17 mouse cellular contexts compared by ENCODE assay signal in the genomic region with DNA sequence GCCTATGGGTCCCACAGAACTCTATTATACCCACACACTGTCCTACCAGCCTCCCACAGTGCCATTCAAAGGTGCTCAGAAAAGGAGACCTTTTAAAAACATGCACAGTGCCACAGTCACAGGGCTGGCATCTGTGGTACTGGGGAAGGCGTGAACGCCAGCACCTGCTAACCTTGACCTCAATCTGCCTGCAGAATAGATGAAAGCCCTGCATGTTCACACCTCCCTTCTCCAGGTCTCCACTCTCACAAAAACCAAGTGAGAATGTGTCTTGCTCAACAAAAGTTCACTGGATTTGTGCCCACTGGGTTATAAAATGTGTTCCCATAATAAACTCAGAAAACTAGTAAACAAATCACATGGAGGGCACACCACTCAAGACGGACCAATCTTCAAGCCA. TPM values are rescaled to one million over a fixed set of nuclear protein-coding genes. Genes with fewer than 3 reads are reported as not detected.
DNase-seq lines count a peak whose midpoint lies in the region; ATAC-seq and TF ChIP-seq lines count a peak whose summit lies in the region.
"Had no signal": no experiment of that assay in that cellular context is flagged by ENCODE, and none has a peak within 500 bp of the region (broad histone marks: within the 10 kb centered on the region; RNA-seq: fewer than 3 reads in every experiment).

No protein-coding gene starts in this region.

- no peak overlapping the region for H3K4me3 ChIP-seq in heart, postnatal 0 days (ENCODE audit: low read depth, low read length)
- no peak overlapping the region for H3K4me3 ChIP-seq in forebrain, embryonic 16.5 days (replicated peaks; ENCODE audit: low read length)
- H3K4me3 ChIP-seq: embryonic facial prominence, embryonic 12.5 days; liver, embryonic 15.5 days had no signal

- TF ChIP-seq CTCF in heart, postnatal 0 days (IDR thresholded peaks at IDR 0.05; ENCODE audit: low read depth): no peak

- WGBS in heart, postnatal 0 days: 63% methylated on average over 3 of the region's 3 CpGs
- 18% methylated on average over 3 of the region's 3 CpGs for WGBS in forebrain, embryonic 16.5 days

- no peak for TF ChIP-seq EP300 in heart, postnatal 0 days (IDR thresholded peaks at IDR 0.05; ENCODE audit: low read depth)

- H3K27ac ChIP-seq in heart, postnatal 0 days (ENCODE audit: low read depth): peak overlapping the region; percentile 87
- H3K27ac ChIP-seq in forebrain, embryonic 16.5 days (ENCODE audit: low read length): peak overlapping the region; percentile 80
- H3K27ac ChIP-seq: embryonic facial prominence, embryonic 12.5 days; liver, embryonic 15.5 days; macrophage had no signal

- DNase-seq in adrenal gland, adult 2 months: peak; percentile 26
- DNase-seq in adrenal gland, adult 18-20 months (ENCODE audit: low spot score in 2 of 2): no peak
- no peak for DNase-seq in heart, postnatal 0 days (ENCODE audit: low spot score)
- DNase-seq in heart, adult 18-20 months: no peak
- DNase-seq in adipocyte (ENCODE audit: low spot score): peak; percentile 90
- no peak for DNase-seq in cerebellum, adult 11-12 months
- no peak for DNase-seq in embryo, embryonic 9.5 days (ENCODE audit: extremely low spot score)
- DNase-seq: cerebellum, postnatal 36 days; gastrocnemius, postnatal 25 days; kidney, postnatal 14 days; right cerebral cortex, postnatal 25 days had no signal

- no peaks in the 10 kb centered on the region for H3K9me3 ChIP-seq in heart, postnatal 0 days (replicated peaks; ENCODE audit: control insufficient read depth, low read length)
- H3K9me3 ChIP-seq in forebrain, embryonic 16.5 days (ENCODE audit: control insufficient read depth, low read length): no peaks in the 10 kb centered on the region
- H3K9me3 ChIP-seq: embryonic facial prominence, embryonic 12.5 days; liver, embryonic 15.5 days had no signal

- no peak overlapping the region for H3K9ac ChIP-seq in heart, postnatal 0 days (replicated peaks; ENCODE audit: low read depth, low read length)
- no peak overlapping the region for H3K9ac ChIP-seq in forebrain, embryonic 16.5 days (replicated peaks; ENCODE audit: low read depth, low read length)
- H3K9ac ChIP-seq: embryonic facial prominence, embryonic 12.5 days; liver, embryonic 15.5 days had no signal

- peaks cover 51% of the 10 kb centered on the region for H3K4me1 ChIP-seq in heart, postnatal 0 days (ENCODE audit: control insufficient read depth, insufficient read depth)
- peaks cover 63% of the 10 kb centered on the region for H3K4me1 ChIP-seq in forebrain, embryonic 16.5 days (replicated peaks; ENCODE audit: control insufficient read depth, insufficient read depth, low read length)

- 0 out of 2 replicates have a peak, but pooled peaks cover 1% of the 10 kb centered on the region for H3K36me3 ChIP-seq in heart, postnatal 0 days (replicated peaks; ENCODE audit: control insufficient read depth, insufficient read depth, low read length)
- H3K36me3 ChIP-seq in forebrain, embryonic 16.5 days (ENCODE audit: control insufficient read depth, insufficient read depth): no peaks in the 10 kb centered on the region
- H3K36me3 ChIP-seq: embryonic facial prominence, embryonic 12.5 days had no signal

- no peak overlapping the region for H3K4me2 ChIP-seq in heart, postnatal 0 days (ENCODE audit: low read depth, low read length)
- H3K4me2 ChIP-seq in forebrain, embryonic 16.5 days (ENCODE audit: low read length): no peak overlapping the region
- H3K4me2 ChIP-seq: embryonic facial prominence, embryonic 12.5 days; liver, embryonic 15.5 days had no signal

- ATAC-seq in heart, postnatal 0 days (ENCODE audit: insufficient read depth, low read depth): no peak
- ATAC-seq in forebrain, embryonic 16.5 days: peak; percentile 63
- ATAC-seq: intestine, postnatal 0 days had no signal

- no peaks in the 10 kb centered on the region for H3K27me3 ChIP-seq in heart, postnatal 0 days (ENCODE audit: control insufficient read depth, insufficient read depth, low read length)
- H3K27me3 ChIP-seq in forebrain, embryonic 16.5 days (replicated peaks; ENCODE audit: control insufficient read depth, insufficient read depth, low read length): no peaks in the 10 kb centered on the region
- H3K27me3 ChIP-seq: CH12.LX; embryonic facial prominence, embryonic 12.5 days; liver, embryonic 15.5 days had no signal

RNA-seq across cellular contexts. Expression of gene Tmem131l, which starts 42.9 kb away (rescaled TPM):
- 10 to 100 TPM; 25.9 to 26.6 TPM for total RNA-seq in adrenal gland, adult 2 months (2021)
- 43.8 and 48.2 TPM in 2 replicates for polyA plus RNA-seq in adrenal gland, adult 2 months (2012; rRNA removed)
- total RNA-seq in adrenal gland, adult 18-20 months (2021): 10 to 100 TPM; 14.0 to 26.4 TPM
- 32.6 and 33.4 TPM in 2 replicates for total RNA-seq in heart, postnatal 0 days (2014; rRNA removed; ENCODE audit: low replicate concordance)
- polyA plus RNA-seq in heart, postnatal 0 days (2015; fragmentation: Nextera tagmentation; extraction: Ambion mirVana): 14.7 and 16.5 TPM in 2 replicates
- 10 to 100 TPM; 17.1 to 24.2 TPM for total RNA-seq in heart, adult 18-20 months (2021)
- 129 and 134 TPM in 2 replicates for polyA plus RNA-seq in forebrain, embryonic 16.5 days (2015; fragmentation: Nextera tagmentation; extraction: Ambion mirVana)

Comparison
In these comparisons a context has a peak if more than half of its experiments do, and no peak if none do; other contexts are left out.
1. DNase-seq: peak in adrenal gland, adult 2 months (single experiment) and adipocyte (single experiment); none in adrenal gland, adult 18-20 months (0 of 2), heart, postnatal 0 days (single experiment), heart, adult 18-20 months (0 of 2), cerebellum, adult 11-12 months (single experiment) and embryo, embryonic 9.5 days (single experiment).